Mouse (Mus musculus): Measurements from ENCODE around the gene Gjc1.

The Gjc1 gene

DNA sequence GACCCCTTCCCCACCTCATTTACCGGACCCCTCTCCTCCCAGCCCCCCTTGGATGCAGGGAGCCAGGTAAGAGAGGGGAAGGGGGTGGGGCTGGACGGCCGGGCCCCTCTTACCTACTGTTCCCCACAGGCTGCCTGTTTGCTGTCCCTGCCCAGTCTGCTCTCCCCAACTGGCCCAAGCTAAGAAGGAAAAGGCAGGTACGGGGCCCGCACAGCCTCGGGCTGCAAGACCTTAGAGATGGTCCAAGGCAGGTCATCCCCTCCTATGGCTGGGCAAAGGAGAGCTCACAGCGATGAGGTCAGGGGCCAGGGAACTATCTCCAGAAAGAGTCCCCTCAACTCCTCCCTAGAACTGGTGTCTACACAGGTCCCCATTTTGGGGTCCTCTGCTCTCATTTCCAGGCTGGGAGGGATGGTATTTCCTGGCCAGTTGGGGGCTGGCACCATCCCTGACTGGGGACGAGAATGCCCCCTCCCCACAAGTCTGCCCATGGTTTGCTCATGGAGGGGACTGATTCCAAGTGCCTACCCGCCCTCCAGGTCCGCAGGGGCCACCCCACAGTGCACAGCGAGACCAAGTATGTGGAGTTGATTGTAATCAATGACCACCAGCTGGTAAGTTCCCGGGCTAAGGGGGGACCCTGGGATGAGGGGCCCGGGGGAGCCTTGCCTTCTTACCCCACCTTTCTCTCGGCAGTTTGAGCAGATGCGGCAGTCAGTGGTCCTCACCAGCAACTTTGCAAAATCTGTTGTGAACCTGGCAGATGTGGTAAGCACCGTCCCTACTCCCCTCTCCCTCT is 47.4 kb downstream of the Gjc1 start:
- no peak for DNase-seq (ENCODE audit: low read depth, low spot score)

- DNase-seq (ENCODE audit: low read depth, low spot score), result no peak
Measured at GRCm38 (mm10) chr11:102770662-102771435, 48.7 kb downstream of the Gjc1 start.

DNA sequence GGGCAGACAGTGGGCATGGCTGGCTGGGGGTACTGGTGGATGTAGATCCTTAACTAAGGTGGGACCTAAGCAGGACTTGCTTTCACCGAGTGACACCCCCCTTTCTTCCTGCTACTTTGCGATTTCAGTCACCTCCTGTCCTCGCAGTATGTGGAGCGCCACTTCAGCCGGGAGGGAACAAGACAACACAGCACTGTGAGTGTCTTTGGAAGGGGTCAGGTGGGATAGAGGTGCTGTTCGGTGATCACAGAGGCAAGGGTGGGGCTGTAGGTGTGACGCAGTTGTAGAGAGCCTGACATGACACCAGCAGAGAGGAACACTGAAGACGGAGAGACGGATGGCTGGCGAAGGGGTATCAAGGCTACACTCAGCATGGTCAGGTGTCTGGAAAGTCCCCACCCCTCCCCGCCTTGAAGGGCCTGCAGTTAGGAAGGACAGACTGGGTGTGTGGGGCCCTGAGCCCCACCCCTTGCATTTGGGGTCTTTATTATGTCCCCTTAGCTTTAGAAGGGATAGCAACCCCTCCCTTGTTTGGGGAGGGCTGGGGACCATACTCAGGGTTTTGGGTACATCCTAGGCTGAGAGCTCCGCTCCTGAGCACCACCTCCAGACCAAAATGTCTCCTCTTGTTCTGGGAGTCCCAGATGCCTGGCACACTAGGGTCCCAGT is 49.4 kb downstream of the Gjc1 start:
- no peak for DNase-seq (ENCODE audit: low read depth, low spot score)

DNA sequence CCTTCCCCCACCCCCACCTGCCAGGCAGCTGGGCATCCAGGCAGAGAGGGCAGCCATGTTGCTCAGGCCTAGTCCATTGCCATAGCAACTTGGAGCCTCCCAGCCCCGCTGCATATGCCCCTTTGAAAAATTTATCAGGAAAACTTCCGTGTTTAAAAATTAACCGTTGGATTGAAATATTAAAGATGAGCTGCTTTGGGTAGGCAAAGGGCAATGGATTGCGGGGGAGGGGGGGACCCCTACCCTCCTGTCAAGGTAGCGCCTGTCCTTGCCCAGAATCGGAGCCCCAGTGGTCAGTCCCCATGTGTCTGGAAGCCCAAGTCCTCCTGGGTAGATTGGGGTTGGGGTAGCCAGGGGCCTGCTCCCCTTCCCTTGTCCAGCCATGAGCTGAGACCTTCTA is 50.4 kb downstream of the Gjc1 start:
- no peak for DNase-seq (ENCODE audit: low read depth, low spot score)

DNA sequence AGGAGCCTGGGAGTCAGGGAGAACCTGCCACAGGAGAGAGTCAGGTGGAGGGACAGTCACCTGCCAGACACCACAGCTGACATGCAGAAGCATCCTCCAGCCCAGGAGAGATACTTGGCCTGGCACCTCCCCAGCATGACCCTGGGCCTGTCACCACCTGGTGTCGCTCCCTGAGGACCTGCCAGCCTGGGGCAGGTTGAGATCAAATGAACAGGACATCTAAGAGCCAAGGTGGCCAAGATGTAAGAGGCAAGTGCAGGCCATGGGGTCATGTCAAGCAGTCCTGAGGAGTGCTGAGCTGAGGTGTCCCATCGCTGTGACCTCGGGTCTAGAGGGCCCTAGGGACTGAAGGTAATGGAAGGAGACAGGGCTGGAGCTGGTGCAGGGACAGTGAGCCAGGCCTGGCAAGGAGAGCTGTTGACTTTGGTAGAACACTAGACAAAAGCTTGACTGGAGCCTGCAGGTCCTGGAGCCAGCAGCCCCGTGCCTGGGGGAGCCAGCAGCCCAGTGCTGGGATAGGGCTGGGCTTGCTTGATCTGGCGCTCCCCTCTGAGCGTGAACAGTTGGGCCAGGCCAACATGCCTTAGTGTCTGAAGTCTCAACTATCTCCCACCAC is 52.3 kb downstream of the Gjc1 start:
- no peak for DNase-seq (ENCODE audit: low read depth, low spot score)

GRCm38 (mm10) chr11:102765416-102765815 is 54.1 kb downstream of the Gjc1 start:
- no peak for DNase-seq (ENCODE audit: low read depth, low spot score)

DNA sequence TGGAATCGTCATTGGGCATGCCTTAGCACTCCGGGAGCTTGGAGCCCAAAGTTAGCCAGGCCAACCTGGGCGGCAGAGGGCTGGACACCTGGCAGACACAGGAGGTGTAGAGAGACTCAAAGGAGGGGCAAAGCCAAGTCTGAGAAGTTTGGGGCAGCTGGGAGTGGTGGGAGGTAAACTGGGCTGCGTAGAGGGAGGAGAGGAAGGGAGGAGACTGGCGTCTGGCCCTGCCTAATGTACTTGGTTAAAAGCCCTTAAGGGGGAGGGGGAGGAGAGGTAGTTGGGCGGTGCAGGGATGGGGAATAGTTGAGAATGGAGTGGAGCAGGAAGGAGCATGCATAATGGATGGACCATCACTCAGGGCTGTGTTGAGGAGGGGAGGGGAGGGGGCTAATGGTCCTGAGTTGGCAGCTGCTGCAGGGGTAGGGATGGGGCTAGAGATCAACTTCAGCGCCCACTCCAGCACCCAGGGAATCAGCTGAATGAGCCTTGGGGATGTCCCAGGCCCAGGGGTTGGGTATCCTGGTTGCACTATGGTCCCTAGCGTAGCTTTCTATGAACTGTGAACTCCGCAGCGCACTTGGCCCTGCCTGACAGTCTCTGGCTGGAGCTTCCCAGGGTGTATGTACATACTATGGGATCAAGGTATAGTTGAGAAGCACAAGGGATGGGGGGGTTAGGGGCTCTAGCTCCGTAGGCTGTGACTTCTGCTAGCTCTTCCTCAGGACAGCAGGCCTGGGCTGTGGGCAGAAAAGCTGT is 56.3 kb downstream of the Gjc1 start:
- DNase-seq (ENCODE audit: low read depth, low spot score), result no peak

- no peak for DNase-seq (ENCODE audit: low read depth, low spot score)
Measured at GRCm38 (mm10) chr11:102762248-102762647, 57.3 kb downstream of the Gjc1 start.

DNA sequence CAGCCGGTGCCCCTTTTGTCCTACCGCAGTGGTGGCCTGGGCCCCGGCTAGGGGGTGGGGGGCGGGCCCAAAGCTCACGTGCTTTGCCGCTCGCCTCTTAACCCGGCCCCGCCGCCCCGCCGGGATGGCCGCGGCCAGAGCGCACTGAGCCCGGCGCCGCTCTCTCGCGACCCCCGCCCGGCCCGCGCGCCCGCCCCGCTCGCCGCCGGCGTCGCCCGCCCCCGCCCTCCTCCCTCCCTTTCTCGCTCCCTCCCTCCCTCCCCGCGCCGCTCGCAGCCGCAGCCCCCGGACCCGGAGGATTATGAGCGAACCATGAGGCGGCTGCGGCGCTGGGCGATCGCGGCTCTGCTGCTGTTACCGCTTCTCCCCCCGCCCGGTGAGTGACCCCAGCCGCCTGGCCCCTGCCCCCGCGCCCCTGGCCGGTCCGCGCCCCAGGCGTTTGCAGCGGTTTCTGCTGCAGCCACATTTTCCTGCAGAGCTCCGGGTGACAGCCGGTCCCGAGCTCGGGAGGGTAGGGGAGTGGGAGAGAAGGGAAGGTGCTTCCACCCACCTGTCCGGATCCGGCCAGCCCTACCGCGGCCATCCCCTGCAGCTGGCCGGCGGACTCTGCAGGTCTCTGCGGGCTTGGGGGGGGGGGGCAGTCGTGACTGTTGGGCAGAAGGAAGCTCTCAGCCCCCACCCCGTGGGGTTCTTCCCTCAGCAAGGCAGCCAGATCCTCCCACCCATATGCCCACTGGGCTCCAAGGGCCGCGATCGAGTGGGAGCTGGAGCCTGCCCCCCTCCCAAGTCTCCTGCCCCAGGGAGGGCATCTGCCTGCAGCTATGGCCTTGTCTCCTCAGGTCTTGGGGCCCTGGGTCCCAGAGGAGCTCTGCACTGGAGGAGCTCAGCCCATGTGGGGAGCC is 57.9 kb downstream of the Gjc1 start, which contains the start of gene Adam11:
Gene Adam11 (plus strand): TSS at position 131 of the 902 bp plus-strand sequence.
- no peak for DNase-seq (ENCODE audit: low read depth, low spot score)

DNA sequence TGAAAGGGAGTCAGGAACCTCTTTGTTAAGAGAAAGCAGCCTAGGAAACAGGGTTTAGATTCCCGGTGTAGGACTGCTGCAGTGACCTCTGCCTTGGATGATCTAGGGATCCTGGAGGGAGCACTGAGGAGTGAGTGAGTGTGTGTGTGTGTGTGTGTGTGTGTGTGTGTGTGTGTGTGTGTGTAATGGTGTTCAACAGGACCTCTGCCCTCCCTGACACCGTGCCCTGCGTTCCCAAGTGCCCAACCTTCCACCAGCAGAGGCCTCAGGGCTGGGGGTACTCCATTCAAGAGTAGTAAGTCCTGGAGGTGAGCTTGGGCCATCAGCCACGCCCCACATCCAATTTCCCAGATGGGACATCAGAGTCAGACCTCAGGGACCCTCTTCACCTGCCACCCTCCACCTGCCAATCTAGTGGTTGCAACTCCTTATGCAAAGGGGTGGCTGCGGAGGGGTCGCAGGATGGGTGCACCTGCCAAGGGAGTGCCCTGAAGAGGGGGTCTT is 58.6 kb downstream of the Gjc1 start:
- DNase-seq (ENCODE audit: low read depth, low spot score), result no peak

DNA sequence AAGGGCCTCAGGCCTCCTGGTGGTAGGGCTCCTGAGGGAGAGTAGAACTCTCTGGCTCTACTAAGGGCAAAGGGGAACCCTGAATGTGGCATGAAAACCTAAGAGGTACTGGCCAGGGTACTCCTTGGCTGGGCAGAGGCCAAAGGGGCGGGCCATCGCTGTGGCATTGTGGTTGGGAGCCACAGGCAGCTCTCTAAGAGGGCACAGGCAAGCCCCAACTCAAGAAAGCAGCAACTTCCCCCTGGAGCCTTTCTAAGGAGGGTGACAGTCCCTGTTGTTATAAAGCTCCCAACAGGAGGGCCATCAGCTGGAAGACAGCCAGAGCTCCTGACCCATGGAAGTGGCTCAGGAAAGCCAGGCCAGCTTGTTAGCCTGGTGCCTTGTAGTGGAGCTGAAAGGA is 60.5 kb downstream of the Gjc1 start:
- no peak for DNase-seq (ENCODE audit: low read depth, low spot score)

DNA sequence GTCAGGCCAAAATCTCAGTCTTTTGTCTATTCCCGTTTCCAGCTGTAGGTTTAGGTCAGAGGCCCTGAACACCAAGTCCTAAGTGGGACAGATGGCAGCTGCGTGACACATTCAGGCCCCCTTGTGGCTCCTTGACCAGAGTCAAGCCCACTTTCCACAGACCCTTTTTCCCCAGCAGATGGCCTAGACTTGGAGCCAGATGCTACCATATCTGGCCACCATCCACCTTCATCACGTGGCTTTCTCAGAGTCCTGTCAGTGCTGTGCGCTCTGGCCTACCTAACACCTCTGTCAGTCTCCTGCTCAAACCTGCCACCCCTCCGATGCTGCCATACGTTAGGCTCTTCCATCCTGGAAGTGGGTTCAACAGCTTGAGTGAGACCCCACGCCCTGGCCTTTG is 64.1 kb downstream of the Gjc1 start:
- no peak for DNase-seq (ENCODE audit: low read depth, low spot score)

- no peak for DNase-seq (ENCODE audit: low read depth, low spot score)
Measured at GRCm38 (mm10) chr11:102754416-102754815, 65.1 kb downstream of the Gjc1 start.

DNA sequence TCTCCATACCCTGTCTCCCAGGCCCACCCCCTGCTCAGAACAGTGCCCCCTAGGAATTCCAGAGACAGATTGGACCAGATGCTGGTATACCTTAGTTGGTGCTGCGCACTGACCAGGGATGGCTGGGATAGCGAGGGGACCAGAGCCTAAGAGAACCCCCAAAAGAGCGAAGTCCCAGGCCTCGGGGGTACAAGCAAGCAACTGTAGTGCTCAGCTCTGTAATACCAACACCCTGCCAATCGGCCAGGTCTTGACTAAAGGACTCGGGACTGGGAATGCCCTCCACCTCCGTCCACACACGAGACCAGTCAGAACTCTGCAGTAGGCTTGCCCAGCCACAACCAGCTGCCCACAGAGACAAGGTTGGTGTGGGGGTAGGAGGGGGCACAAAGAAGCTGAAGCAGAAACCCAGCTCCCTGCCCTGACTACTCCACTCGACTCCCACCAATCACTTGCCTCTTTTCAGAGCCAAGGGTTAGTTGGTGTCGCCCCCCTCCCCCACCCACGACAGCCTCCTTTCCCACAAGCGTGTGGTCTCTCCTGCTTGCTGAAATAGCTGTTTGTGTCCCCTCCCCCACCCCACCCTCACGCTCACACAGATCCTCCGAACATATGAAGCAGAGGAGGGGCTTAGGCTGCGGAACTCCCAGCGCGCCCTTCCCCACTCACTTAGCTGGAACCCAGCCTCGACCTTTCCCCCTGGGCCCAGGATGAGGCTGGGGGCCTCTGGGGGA is 65.7 kb downstream of the Gjc1 start:
- DNase-seq (ENCODE audit: low read depth, low spot score), result no peak

DNA sequence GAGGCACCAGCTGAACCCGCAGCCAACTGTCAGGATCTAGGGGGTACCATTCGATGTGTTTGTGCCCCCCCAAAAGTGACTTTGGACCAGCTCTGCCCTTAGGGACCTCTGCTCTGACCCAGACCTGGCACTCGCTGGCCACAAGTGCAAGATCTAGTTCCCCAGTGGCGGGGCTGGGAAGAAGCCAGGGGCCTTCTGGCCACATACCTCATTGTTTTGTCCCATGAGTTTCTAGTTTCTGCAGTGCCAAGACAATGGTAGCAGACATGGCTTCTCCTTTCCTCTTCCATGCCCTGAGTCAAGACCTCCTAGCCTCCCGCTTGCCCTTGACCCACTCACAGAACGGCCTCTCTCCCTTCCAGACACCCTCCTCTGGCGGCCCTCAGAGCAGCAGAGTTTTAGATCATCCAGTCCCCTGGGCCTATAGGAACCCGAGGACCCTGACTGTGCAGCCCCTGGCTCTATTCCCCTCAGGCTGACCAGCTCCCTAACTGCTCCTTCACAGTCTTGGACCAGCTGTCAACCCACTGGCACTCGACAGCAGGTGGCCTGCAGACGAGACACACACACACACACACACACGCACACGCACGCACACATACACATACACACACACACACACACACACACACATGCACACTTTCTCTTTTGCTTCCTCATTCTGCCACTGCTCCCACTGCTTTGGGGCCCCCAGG is 66.5 kb downstream of the Gjc1 start:
- peak; percentile 19 for DNase-seq (ENCODE audit: low read depth, low spot score)

- DNase-seq (ENCODE audit: low read depth, low spot score), result no peak
Measured at GRCm38 (mm10) chr11:102749712-102750111, 69.8 kb downstream of the Gjc1 start.

Measured in A20 (cell line).